Mouse (Mus musculus) liver, embryonic 12.5 days (tissue): ENCODE results near the gene Alb. TPM values are rescaled to one million over a fixed set of nuclear protein-coding genes. Genes with fewer than 3 reads are reported as not detected.
A peak's percentile ranks its signal among the peaks of the same experiment; 100 is the strongest.

Experiments
- ATAC-seq: fragments of 200-750 bp; cut with Nextera tagmentation; 2 replicates; pipeline ENCODE4 v1.8.0; 2017; ENCODE audit warnings: moderate number of reproducible peaks, mild to moderate bottlenecking, moderate library complexity
- H3K27ac ChIP-seq: fragments of 300-500 bp; sonication (generic); 2 replicates; pipeline ENCODE4 v1.5.1; 2016; ENCODE audit warnings: mild to moderate bottlenecking
- H3K27me3 ChIP-seq: fragments of 300-500 bp; sonication (generic); replicated peaks from 2 replicates; pipeline ENCODE4 v1.6.1; 2016; ENCODE audit warnings: mild to moderate bottlenecking, moderate library complexity
- H3K36me3 ChIP-seq: fragments of 300-500 bp; sonication (generic); 2 replicates; pipeline ENCODE4 v1.6.1; 2016; ENCODE audit warnings: mild to moderate bottlenecking, moderate library complexity
- H3K4me1 ChIP-seq: fragments of 300-500 bp; sonication (generic); 2 replicates; pipeline ENCODE4 v1.6.1; 2016
- H3K4me2 ChIP-seq: fragments of 300-500 bp; sonication (generic); 2 replicates; pipeline ENCODE4 v1.6.1; 2016; ENCODE audit warnings: mild to moderate bottlenecking, moderate library complexity
- H3K4me3 ChIP-seq: fragments of 300-500 bp; sonication (generic); 2 replicates; pipeline ENCODE4 v1.5.1; 2016; ENCODE audit warnings: mild to moderate bottlenecking, moderate library complexity
- H3K9ac ChIP-seq: fragments of 300-500 bp; sonication (generic); 2 replicates; pipeline ENCODE4 v1.6.1; 2016; ENCODE audit warnings: mild to moderate bottlenecking, moderate library complexity
- H3K9me3 ChIP-seq: fragments of 300-500 bp; sonication (generic); replicated peaks from 2 replicates; pipeline ENCODE4 v1.6.1; 2016; ENCODE audit warnings: mild to moderate bottlenecking, moderate library complexity
- WGBS: fragments of 180-500 bp; shearing (Covaris S2); methylation state at CpG from one replicate; pipeline ENCODE4 v1.1.7; 2016; ENCODE audit not compliant: insufficient replicate concordance; 5-methylcytosine and 5-hydroxymethylcytosine counted together
- polyA plus RNA-seq: library from polyadenylated mRNA; unstranded; fragments of >200 nt; fragmentation: Nextera tagmentation; extraction: Ambion mirVana; gene quantifications from 2 replicates; pipeline ENCODE4 v1.2.1, GENCODE M21; 2016

Alb gene
- polyA plus RNA-seq, 1 experiment from 2014 or later, result 1,037 TPM

DNA sequence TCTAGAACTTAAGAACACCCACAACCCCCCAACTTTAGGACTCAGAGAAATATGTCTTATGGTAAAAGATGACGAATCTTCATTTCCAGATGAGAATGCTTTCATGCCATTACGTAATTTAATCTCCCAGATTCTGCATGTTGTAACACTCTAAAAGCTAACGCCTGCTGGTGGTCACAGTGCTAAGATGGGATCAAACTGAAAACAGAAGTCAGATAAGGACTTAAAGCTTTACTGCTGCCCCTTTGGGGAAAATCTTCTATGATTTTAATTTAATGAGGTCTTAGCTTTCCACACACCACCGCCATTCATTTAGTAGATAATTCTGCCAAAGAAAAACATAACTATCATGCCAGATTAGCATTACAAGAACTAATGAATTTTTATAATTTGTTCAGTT, 6.1 kb downstream of the Alb start:
- no peak for ATAC-seq
- Histone ChIP-seq H3K4me1 (no peaks in the 10 kb centered on the region), H3K4me3 (no peak overlapping the region)

DNA sequence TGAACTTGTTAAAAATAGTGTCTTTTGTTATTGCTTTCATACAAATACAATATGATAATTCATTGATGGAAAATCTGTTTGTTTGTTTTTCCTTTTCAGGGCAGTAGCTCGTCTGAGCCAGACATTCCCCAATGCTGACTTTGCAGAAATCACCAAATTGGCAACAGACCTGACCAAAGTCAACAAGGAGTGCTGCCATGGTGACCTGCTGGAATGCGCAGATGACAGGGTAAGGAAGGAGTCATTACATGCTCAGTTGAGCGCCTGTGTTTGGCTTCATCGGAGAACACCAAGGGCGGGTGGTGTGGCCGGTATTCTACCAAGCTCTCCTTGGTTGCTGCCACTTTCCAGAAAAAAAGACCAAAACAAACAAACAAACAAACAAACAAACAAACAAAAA, 6.5 kb downstream of the Alb start:
- no peak for ATAC-seq
- no peak overlapping the region for H3K4me3 ChIP-seq
- no peak overlapping the region for H3K27ac ChIP-seq
- no peaks in the 10 kb centered on the region for H3K4me1 ChIP-seq
- WGBS, result 62% methylated on average over 6 of the region's 6 CpGs
- H3K9ac ChIP-seq, result no peak overlapping the region
- H3K4me2 ChIP-seq, result no peak overlapping the region
- H3K9me3 ChIP-seq, result no peaks in the 10 kb centered on the region
- H3K27me3 ChIP-seq, result no peaks in the 10 kb centered on the region
- no peaks in the 10 kb centered on the region for H3K36me3 ChIP-seq

More for the DNA sequence above, 6.1 kb downstream of the Alb start:
- Histone ChIP-seq H3K9ac (no peak overlapping the region), H3K9me3 (no peaks in the 10 kb centered on the region), H3K4me2 (no peak overlapping the region), H3K36me3 (no peaks in the 10 kb centered on the region), H3K27me3 (no peaks in the 10 kb centered on the region), H3K27ac (no peak overlapping the region)
- WGBS, result 71% methylated on average over 4 of the region's 4 CpGs

DNA sequence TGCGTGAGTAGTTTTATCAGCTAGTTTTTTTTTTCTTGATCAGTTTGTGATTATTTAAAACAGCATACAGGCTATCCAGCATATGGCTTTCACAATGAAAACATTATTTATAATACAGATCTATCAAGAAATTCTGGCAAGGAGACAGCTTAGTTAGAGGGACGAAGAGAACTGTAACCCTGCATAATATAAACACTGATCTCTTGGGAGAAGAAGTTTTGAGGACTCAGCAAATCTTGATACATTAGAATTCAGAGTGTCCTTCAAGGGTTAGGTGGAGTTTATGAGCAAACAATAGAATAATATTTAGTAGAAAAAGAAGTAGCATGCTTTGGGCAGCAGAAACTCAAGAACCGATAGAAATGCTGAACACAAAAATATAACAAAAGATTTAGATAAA, 10.1 kb downstream of the Alb start:
- H3K9ac ChIP-seq, result no peak overlapping the region
- no peak overlapping the region for H3K4me2 ChIP-seq
- no peaks in the 10 kb centered on the region for H3K9me3 ChIP-seq
- H3K4me1 ChIP-seq, result no peaks in the 10 kb centered on the region
- no peaks in the 10 kb centered on the region for H3K27me3 ChIP-seq
- WGBS, result 71% methylated on average over 3 of the region's 3 CpGs
- no peak for ATAC-seq
- no peaks in the 10 kb centered on the region for H3K36me3 ChIP-seq
- H3K4me3 ChIP-seq, result no peak overlapping the region
- no peak overlapping the region for H3K27ac ChIP-seq

DNA sequence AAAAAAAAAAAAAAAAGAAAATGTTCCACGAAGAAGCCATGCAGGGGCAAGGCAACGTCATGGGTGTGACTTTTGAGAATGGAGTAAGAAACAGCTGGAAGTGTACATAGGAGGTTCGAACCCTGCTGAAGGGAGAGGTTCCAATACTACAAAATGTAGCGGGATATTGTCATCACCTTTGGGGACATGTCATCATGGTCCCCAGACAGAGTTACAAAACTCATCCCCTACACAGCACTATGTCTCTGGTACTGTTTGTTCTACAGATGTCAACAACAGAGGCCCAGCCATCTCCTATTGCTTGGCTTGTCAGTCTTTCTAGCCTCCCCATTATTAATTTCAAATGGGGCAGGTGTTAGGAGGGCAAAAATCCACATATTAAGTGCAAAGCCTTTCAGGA, 13.2 kb downstream of the Alb start:
- H3K27ac ChIP-seq, result no peak overlapping the region
- 66% methylated on average over 3 of the region's 4 CpGs for WGBS
- ATAC-seq, result 0 out of 2 replicates have a peak, but pooled peaks have one; percentile 9

DNA sequence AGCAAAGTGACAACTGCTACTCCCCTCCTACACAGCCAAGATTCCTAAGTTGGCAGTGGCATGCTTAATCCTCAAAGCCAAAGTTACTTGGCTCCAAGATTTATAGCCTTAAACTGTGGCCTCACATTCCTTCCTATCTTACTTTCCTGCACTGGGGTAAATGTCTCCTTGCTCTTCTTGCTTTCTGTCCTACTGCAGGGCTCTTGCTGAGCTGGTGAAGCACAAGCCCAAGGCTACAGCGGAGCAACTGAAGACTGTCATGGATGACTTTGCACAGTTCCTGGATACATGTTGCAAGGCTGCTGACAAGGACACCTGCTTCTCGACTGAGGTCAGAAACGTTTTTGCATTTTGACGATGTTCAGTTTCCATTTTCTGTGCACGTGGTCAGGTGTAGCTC, 13.7 kb downstream of the Alb start:
- no peak for ATAC-seq
- Histone ChIP-seq H3K36me3 (no peaks in the 10 kb centered on the region), H3K27me3 (no peaks in the 10 kb centered on the region), H3K4me2 (no peak overlapping the region), H3K9me3 (no peaks in the 10 kb centered on the region), H3K27ac (no peak overlapping the region), H3K9ac (no peak overlapping the region), H3K4me1 (no peaks in the 10 kb centered on the region), H3K4me3 (no peak overlapping the region)
- WGBS, result 71% methylated on average over 5 of the region's 5 CpGs

More for the DNA sequence above, 13.2 kb downstream of the Alb start:
- no peaks in the 10 kb centered on the region for H3K36me3 ChIP-seq
- no peak overlapping the region for H3K9ac ChIP-seq
- H3K4me1 ChIP-seq, result no peaks in the 10 kb centered on the region
- no peaks in the 10 kb centered on the region for H3K9me3 ChIP-seq
- H3K4me3 ChIP-seq, result no peak overlapping the region
- H3K4me2 ChIP-seq, result no peak overlapping the region
- no peaks in the 10 kb centered on the region for H3K27me3 ChIP-seq

DNA sequence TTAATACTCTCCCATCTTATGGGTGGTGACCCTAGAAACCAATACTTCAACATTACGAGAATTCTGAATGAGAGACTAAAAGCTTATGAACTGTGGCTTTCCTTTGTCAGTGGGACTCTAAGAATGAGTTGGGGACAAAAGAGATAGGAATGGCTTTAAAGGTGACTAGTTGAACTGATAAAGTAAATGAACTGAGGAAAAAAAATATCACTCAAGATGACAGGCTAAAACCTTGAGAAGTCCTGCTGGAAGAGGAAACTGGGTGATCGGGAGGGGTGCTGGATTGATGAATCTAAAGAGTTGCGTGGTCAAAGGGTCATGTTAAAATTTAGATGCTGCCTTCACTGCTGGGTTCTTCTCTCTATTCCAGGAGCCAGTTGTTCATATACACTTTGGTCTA, 16.0 kb downstream of the Alb start:
- Histone ChIP-seq H3K4me2 (no peak overlapping the region), H3K9ac (no peak overlapping the region), H3K36me3 (no peaks in the 10 kb centered on the region), H3K4me3 (no peak overlapping the region), H3K9me3 (no peaks in the 10 kb centered on the region), H3K27me3 (no peaks in the 10 kb centered on the region), H3K27ac (no peak overlapping the region), H3K4me1 (no peaks in the 10 kb centered on the region)
- WGBS, result 72% methylated on average over 3 of the region's 3 CpGs
- ATAC-seq, result no peak

DNA sequence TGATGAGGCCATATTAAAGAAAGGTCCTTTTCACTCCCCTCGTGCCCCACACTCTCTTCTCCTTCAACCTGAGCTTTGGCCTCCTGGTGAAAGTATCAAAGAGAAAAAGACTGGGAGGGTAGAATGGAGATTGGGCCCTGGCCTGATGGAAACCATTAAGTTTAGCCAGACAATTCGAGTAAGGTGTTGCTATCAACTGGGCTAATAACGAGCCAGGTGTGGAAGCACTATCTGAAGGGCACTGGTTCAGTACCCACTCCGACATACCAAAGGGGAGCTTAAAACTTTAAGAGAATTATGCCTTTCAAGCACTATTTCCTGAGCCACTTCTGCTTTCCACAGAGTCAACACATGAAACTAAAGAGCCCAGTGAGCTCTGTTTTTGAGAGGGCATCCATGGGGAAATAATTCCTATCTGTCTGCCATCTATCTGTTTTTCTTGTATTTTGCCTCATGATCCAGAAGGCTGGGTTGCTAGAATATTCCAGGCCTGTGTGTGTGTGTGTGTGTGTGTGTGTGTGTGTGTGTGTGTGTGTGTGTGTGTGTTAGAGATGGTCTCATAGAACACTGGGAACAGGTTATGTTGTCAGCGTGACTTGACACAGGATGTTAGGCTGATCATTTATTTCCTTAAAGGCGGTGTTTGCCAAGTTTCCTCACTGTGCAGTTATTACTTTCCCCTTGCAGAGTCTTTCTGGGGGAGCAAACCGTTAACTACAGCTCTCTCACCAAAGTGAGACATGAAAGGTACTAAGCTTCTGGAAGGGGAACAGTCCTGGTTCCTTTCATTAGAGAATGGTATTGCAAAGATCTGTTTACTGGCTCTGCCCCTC, 16.8 kb downstream of the Alb start:
- H3K4me2 ChIP-seq, result no peak overlapping the region
- no peak overlapping the region for H3K27ac ChIP-seq
- H3K9me3 ChIP-seq, result no peaks in the 10 kb centered on the region
- no peaks in the 10 kb centered on the region for H3K36me3 ChIP-seq
- peak; percentile 42; the same call in 1 of the 2 replicates for ATAC-seq
- H3K9ac ChIP-seq, result no peak overlapping the region
- no peaks in the 10 kb centered on the region for H3K27me3 ChIP-seq
- no peaks in the 10 kb centered on the region for H3K4me1 ChIP-seq
- no peak overlapping the region for H3K4me3 ChIP-seq
- 48% methylated on average over 7 of the region's 7 CpGs for WGBS

DNA sequence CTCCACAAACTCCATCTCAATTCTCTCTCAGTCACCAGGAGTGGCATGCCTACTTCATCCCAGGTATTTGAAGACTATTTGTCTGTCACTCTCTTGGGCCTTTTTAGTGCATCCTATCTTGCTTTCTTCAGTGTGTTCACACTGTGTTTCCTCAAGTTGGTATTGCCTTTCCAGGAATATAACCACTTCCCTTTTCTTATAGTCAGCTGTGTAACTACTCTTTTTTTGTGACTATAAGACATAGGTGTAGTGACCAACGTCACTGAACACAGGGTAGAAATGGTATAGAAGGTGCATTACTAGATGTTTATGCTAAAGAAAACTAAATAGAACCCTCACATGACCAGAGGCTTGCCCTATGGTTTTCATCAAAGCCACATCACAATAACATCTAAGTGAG, 18.2 kb downstream of the Alb start:
- no peaks in the 10 kb centered on the region for H3K36me3 ChIP-seq
- H3K9me3 ChIP-seq, result no peaks in the 10 kb centered on the region
- H3K27me3 ChIP-seq, result no peaks in the 10 kb centered on the region
- no peak overlapping the region for H3K4me3 ChIP-seq
- H3K27ac ChIP-seq, result no peak overlapping the region
- H3K4me1 ChIP-seq, result no peaks in the 10 kb centered on the region
- 31% methylated on average over 1 of the region's 1 CpGs for WGBS
- no peak for ATAC-seq
- H3K4me2 ChIP-seq, result no peak overlapping the region
- H3K9ac ChIP-seq, result no peak overlapping the region

DNA sequence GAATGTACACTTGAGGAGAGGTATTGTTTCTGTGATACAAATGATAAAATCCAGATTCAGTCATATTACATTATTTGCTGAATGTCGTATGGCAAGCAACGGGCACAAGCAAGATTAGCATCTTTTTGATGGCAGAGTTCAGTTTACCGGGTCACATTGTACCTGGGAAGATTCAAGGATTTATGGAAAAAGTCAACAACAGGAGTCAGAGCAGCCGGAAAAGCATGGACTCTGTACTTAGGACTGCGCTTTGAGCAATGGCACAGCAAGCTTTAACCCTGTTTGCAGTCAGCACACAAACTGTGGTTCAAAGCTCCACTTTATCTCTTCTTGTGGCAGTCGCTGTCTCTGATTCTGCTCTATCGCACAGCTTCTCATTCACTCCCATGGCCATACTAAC, 24.9 kb downstream of the Alb start:
- no peak overlapping the region for H3K27ac ChIP-seq
- no peaks in the 10 kb centered on the region for H3K27me3 ChIP-seq
- H3K9me3 ChIP-seq, result no peaks in the 10 kb centered on the region
- WGBS, result 66% methylated on average over 7 of the region's 7 CpGs
- peak; percentile 44; the same call in 1 of the 2 replicates for ATAC-seq
- H3K4me2 ChIP-seq, result no peak overlapping the region
- no peak overlapping the region for H3K4me3 ChIP-seq
- H3K36me3 ChIP-seq, result no peaks in the 10 kb centered on the region
- H3K9ac ChIP-seq, result no peak overlapping the region
- no peaks in the 10 kb centered on the region; the same call in 1 of the 2 replicates for H3K4me1 ChIP-seq

DNA sequence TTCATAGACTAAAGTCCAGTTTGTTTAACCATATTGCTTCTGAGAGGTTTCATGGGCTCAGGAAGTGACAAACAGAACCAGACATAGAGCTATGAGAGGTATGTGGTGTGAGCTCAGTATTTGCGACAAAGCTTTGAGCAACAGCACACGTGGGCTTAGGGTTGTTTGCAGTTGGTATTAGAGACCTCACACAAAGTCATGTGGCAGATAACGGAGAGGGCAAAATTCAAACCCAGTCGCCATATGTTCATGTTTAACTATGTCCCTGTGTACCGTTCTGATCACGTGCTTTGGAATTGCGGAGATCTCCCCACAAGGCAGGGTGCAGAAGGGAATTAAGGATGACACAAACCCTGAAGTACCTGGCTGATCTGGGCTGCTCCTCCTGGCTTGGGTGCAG, 27.6 kb downstream of the Alb start:
- WGBS, result 74% methylated on average over 7 of the region's 7 CpGs
- H3K4me2 ChIP-seq, result no peak overlapping the region
- H3K9ac ChIP-seq, result no peak overlapping the region
- no peak overlapping the region for H3K27ac ChIP-seq
- H3K4me3 ChIP-seq, result no peak overlapping the region
- no peaks in the 10 kb centered on the region; the same call in 1 of the 2 replicates for H3K4me1 ChIP-seq
- ATAC-seq, result peak; percentile 62
- no peaks in the 10 kb centered on the region for H3K27me3 ChIP-seq
- H3K36me3 ChIP-seq, result no peaks in the 10 kb centered on the region
- no peaks in the 10 kb centered on the region for H3K9me3 ChIP-seq

DNA sequence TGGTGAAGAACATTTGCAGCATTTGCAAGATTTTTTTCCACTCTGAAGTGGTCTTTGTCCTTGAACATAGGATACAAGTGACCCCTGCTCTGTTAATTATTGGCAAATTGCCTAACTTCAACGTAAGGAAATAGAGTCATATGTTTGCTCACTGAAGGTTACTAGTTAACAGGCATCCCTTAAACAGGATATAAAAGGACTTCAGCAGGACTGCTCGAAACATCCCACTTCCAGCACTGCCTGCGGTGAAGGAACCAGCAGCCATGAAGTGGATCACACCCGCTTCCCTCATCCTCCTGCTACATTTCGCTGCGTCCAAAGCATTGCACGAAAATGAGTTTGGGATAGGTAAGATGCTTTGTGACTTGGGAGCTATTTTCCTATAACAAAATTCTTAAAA, 29.8 kb downstream of the Alb start, which contains the start of gene Afp:
Gene Afp, plus strand, starts transcription at position 220 of the 400 bp plus-strand sequence.
- Histone ChIP-seq H3K4me2 (peak within 1 kb of the TSS; percentile 7; the same call in 1 of the 2 replicates), H3K27me3 (no peaks in the 10 kb centered on the region), H3K9ac (peak within 1 kb of the TSS; percentile 27; the same call in 1 of the 2 replicates), H3K36me3 (no peaks in the 10 kb centered on the region), H3K4me1 (no peaks in the 10 kb centered on the region), H3K27ac (peak within 1 kb of the TSS; percentile 20), H3K4me3 (peak within 1 kb of the TSS; percentile 32), H3K9me3 (no peaks in the 10 kb centered on the region)
- no peak for ATAC-seq
- WGBS, result 55% methylated on average over 7 of the region's 7 CpGs

DNA sequence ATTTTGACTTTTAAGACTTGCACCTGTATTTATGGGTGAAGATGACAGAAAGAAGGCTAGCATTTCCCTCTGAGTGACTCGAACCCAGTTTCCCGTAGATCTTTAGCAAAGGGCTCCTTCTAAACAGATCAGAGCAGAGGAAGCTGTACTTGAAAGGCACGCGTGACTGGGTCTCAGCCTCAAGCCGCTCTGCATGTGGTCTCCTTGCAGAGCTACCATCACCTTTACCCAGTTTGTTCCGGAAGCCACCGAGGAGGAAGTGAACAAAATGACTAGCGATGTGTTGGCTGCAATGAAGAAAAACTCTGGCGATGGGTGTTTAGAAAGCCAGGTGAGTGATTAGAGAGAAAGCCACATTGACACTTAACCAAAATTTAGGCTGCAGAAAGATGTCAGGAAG, 31.7 kb downstream of the Alb start:
- no peak overlapping the region for H3K27ac ChIP-seq

More for the DNA sequence above, 31.7 kb downstream of the Alb start:
- peak overlapping the region; percentile 15; the same call in 1 of the 2 replicates for H3K4me3 ChIP-seq
- ATAC-seq, result no peak
- no peak overlapping the region for H3K4me2 ChIP-seq
- no peaks in the 10 kb centered on the region for H3K27me3 ChIP-seq
- H3K9ac ChIP-seq, result no peak overlapping the region
- H3K9me3 ChIP-seq, result no peaks in the 10 kb centered on the region
- H3K36me3 ChIP-seq, result no peaks in the 10 kb centered on the region
- 54% methylated on average over 9 of the region's 9 CpGs for WGBS
- H3K4me1 ChIP-seq, result no peaks in the 10 kb centered on the region
